Mouse (Mus musculus) monocyte, adult 5-6 weeks (primary cell): ENCODE data around the gene Dnajb11. TPM values are rescaled to one million over a fixed set of nuclear protein-coding genes. Genes with fewer than 3 reads are reported as not detected.

ENCODE experiments used
- ATAC-seq: fragments of 153-309, 156-312 bp; replicated peaks from 2 replicates; pipeline ENCODE4 v1.8.0; 2017; ENCODE audit warnings: mild to moderate bottlenecking; ENCODE audit not compliant: low TSS enrichment, insufficient number of reproducible peaks, severe bottlenecking, poor library complexity, low FRiP score
- total RNA-seq: library from RNA; stranded (forward); fragments of 200-1000, 200-491, 200-594 nt; gene quantifications from 3 replicates; pipeline ENCODE4 v1.2.3, GENCODE M21; 2017

Gene Dnajb11
- total RNA-seq, 1 experiment from 2014 or later = 181 TPM

- ATAC-seq = no peak
Measured at GRCm38 (mm10) chr16:22918664-22919312, 61.1 kb downstream of the Dnajb11 start.

DNA sequence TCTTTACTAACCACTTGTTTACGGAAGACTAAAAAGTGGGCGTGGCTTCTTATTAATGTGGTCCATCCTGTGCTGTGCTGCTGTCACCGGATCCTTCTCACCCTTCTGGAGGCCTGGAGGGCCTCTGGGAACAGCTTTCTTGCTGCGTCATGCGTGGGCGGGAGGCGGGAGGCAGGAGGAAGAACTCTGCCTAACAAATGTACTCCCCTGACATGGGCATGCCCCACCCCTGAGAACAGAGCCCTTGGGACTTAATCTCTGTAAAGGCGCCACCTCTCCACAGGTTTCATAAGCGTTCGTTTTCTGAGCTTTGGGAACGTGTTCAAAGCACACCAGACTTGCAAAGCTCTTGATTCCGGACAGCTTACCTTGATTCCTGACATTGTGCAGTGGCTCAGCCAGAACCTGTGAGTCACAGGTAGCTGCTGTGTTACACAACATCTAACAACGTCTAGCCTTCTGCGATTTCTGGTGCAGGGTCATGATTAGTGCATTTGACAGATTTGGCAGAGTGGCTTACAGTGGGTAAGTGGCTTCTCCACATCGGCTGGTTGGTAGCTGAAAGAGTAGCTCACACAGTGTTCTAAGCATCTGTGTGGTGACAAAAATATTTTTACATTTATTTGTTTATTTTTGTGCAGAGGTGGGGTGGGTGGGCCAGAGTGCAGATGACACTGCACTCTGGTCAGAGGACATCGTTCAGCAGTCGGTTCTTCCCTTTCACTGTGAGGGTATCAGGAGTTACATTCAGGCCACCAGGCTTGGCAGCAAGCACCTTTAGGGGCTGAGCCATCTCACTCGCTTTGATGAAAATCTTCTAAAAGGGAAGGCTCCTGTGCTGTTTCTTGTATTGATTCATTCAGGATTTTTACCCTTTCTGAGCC, 62.6 kb downstream of the Dnajb11 start:
- no peak for ATAC-seq

DNA sequence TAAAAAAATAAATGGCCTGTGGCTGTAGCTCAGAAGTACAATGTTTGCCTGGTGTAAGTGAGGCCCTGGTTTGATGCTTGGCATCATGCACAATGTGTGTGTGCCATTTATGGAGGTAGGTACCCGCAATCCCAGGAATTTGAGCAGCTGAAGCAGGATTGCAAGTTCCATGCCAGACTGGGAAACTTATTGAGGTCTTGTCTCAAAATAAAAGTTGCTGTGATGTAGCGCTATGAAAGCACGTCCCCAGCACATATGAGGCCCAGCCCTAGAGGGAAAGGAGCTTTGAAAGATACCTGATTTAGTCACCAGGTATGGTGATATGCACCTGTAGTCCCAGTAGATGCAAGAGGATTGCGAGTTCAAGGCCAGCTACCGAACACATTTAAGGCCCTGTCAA, 64.1 kb downstream of the Dnajb11 start:
- no peak for ATAC-seq

- no peak for ATAC-seq
Measured at GRCm38 (mm10) chr16:22922433-22922832, 64.8 kb downstream of the Dnajb11 start.

Other genes starting within 250 kb of the Dnajb11 start
- 21.3 to 23.7 TPM (median 22.5 TPM) in 3 replicates for gene Dgkg, start 200.6 kb upstream of the Dnajb11 start, total RNA-seq
- gene Crygs, start 46.3 kb upstream of the Dnajb11 start, total RNA-seq = not detected in 3 replicates
- gene Tbccd1, start 176 bp upstream of the Dnajb11 start, total RNA-seq = 9.0 to 21.8 TPM (median 12.8 TPM) in 3 replicates
- not detected in 3 replicates for gene Ahsg, start 33.4 kb downstream of the Dnajb11 start, total RNA-seq
- not detected in 3 replicates for gene Fetub, start 60.5 kb downstream of the Dnajb11 start, total RNA-seq
- not detected in 3 replicates for gene Hrg, start 93.2 kb downstream of the Dnajb11 start, total RNA-seq
- gene Kng2, start 171.6 kb downstream of the Dnajb11 start, total RNA-seq = not detected in 3 replicates
- not detected in 3 replicates for gene Kng1, start 200.0 kb downstream of the Dnajb11 start, total RNA-seq
- gene Eif4a2, start 249.6 kb downstream of the Dnajb11 start, total RNA-seq = 1,626 to 2,036 TPM (median 1,817 TPM) in 3 replicates